Mouse (Mus musculus) testis, adult 2 months (tissue): ENCODE measurements around the gene Mbnl2. TPM values are rescaled to one million over a fixed set of nuclear protein-coding genes. Genes with fewer than 3 reads are reported as not detected.

Source experiments
- H3K27ac ChIP-seq: fragments of 200-500 bp; 2 replicates; pipeline ENCODE4 v1.5.1; 2012; ENCODE audit warnings: low read depth, low read length; ENCODE audit not compliant: control insufficient read depth, insufficient read depth
- H3K27me3 ChIP-seq: fragments of 200-500 bp; 2 replicates; pipeline ENCODE4 v1.6.1; 2012; ENCODE audit warnings: mild to moderate bottlenecking, low read length, moderate library complexity; ENCODE audit not compliant: control insufficient read depth, insufficient read depth
- H3K36me3 ChIP-seq: fragments of 200-500 bp; 2 replicates; pipeline ENCODE4 v1.6.1; 2012; ENCODE audit warnings: mild to moderate bottlenecking, low read length; ENCODE audit not compliant: control insufficient read depth, insufficient read depth
- H3K4me1 ChIP-seq: fragments of 200-500 bp; 2 replicates; pipeline ENCODE4 v1.6.1; 2012; ENCODE audit warnings: low read length; ENCODE audit not compliant: control insufficient read depth, insufficient read depth
- H3K4me3 ChIP-seq: fragments of 200-500 bp; 2 replicates; pipeline ENCODE4 v1.5.1; 2012; ENCODE audit warnings: low read depth, mild to moderate bottlenecking, low read length, moderate library complexity, mixed read lengths; ENCODE audit not compliant: control insufficient read depth
- CTCF ChIP-seq: fragments of 200-500 bp; IDR thresholded peaks from 2 replicates; pipeline ENCODE4 v1.5.1; 2012; ENCODE audit warnings: low read depth, mild to moderate bottlenecking, inconsistent platforms, low read length, moderate library complexity; ENCODE audit not compliant: control insufficient read depth, insufficient read depth, insufficient replicate concordance
- POLR2A ChIP-seq: fragments of 200-500 bp; IDR thresholded peaks from 2 replicates; pipeline ENCODE4 v1.6.1; 2012; ENCODE audit warnings: low read depth, mild to moderate bottlenecking, inconsistent platforms, low read length, moderate library complexity; ENCODE audit not compliant: control insufficient read depth
- polyA plus RNA-seq: library from polyadenylated mRNA; depleted of rRNA; stranded (reverse); fragments of >200 nt; gene quantifications from 2 replicates; pipeline ENCODE4 v1.2.3, GENCODE M21; 2012

The Mbnl2 gene
- polyA plus RNA-seq, 1 experiment, result 14.7 TPM

DNA sequence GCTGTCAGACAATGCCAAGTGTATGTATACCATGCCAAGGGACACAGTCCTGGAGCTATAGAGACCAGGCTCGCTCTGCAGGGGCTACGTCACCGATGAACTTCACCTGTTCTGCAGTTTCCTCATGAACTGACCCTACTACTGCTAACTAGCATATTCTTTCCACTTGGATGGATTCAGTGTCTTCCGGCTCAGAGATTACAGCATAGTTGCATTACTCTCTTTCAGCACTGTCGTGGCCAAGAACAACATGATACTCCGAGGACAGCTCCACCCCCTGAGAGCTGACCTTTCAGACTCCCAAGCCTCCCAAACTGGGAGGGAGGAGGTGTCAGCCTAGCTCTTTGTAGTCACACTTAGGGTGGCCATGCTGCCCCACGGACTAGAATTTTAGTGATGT lies 60.9 kb downstream of the Mbnl2 start:
- Histone ChIP-seq H3K27ac (peak overlapping the region; percentile 37), H3K36me3 (no peaks in the 10 kb centered on the region), H3K4me3 (no peak overlapping the region), H3K27me3 (no peaks in the 10 kb centered on the region), H3K4me1 (peaks cover 6% of the 10 kb centered on the region)
- TF ChIP-seq CTCF (no peak), POLR2A (no peak)

DNA sequence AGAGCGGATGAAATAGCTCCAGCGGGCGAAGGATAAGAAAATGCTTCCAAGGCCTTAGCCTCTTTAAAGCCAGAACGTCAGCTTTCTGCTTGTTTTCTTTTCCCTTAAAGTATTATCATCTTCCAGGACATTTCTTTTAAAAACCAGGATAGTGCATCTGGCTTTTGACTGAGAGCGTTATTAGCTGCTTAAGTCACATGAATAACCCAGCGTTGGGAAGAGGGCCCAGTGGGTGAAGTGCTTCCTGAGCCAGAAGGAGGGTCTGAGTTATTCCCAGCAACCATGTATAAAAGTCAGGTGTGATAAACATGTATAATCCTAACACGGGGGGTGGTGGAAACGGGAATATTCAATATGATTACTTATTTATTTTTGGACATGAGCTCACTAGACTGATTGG lies 61.4 kb downstream of the Mbnl2 start:
- 0 out of 2 replicates have a peak overlapping the region, but pooled peaks have one; percentile 37 for H3K27ac ChIP-seq

DNA sequence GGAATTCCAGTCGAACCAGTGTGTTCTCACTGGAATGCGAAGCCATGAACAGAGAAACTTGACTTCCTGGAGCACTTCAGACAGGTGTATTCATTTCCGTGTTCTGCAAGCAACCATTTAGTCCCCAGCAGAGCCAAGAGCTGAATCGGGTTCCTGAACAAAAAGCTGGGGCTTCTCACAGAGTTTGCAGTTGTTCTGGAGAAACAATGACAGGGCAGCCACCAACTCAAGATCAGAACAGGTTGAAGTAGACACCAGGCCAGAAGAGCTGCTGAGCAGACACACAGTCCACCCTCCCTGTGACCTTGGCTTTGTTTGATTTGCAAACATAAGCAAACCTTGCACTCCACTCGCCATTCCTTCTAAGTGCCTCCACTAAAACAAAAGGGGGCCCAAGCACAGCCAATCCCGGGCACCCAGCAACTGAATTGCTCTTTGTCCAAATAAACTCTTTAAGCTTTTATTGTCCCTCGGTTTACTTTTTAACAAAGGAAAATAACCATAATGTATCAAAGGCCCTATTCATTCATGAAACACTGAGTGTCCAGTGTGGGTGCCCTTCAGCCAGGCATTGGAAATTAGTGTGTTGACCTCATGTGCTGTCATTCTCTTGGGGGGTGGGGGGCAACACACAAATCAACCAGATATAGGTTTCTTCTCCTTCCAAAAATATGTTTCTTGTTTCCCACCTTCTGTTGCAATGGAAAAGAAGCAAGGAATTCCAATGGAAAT lies 62.4 kb downstream of the Mbnl2 start:
- no peaks in the 10 kb centered on the region for H3K27me3 ChIP-seq
- no peak for TF ChIP-seq CTCF
- TF ChIP-seq POLR2A, result no peak

More for the DNA sequence above, 61.4 kb downstream of the Mbnl2 start:
- peaks cover 6% of the 10 kb centered on the region for H3K4me1 ChIP-seq
- H3K36me3 ChIP-seq, result no peaks in the 10 kb centered on the region
- H3K27me3 ChIP-seq, result no peaks in the 10 kb centered on the region
- H3K4me3 ChIP-seq, result no peak overlapping the region
- no peak for TF ChIP-seq POLR2A
- no peak for TF ChIP-seq CTCF

DNA sequence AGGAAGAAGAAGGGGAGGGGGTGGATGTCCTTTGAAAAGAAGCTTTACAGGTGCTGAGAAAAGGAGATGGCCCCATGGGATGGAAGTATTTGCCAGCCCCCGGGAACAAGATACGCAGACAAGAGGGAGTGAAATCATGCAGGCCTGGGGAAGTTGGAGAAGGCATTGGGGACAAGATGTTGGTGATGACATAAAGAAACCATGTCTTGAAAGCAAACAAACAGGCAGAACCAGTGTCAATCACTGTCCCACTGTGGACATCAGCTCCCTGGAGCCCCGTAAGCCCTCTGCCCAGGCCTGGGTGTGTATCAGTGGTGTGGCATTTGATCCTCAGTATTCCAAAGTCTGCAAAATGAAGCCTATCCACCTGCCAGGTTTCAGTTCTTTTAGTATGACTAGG lies 63.2 kb downstream of the Mbnl2 start:
- no peak for TF ChIP-seq POLR2A
- no peak for TF ChIP-seq CTCF
- no peaks in the 10 kb centered on the region for H3K27me3 ChIP-seq
- peaks cover 5% of the 10 kb centered on the region for H3K4me1 ChIP-seq
- no peaks in the 10 kb centered on the region for H3K36me3 ChIP-seq
- no peak overlapping the region for H3K27ac ChIP-seq
- H3K4me3 ChIP-seq, result no peak overlapping the region

More for the DNA sequence above, 62.4 kb downstream of the Mbnl2 start:
- Histone ChIP-seq H3K4me1 (peaks cover 6% of the 10 kb centered on the region), H3K4me3 (no peak overlapping the region), H3K36me3 (no peaks in the 10 kb centered on the region), H3K27ac (peak overlapping the region; percentile 19; the same call in 1 of the 2 replicates)

DNA sequence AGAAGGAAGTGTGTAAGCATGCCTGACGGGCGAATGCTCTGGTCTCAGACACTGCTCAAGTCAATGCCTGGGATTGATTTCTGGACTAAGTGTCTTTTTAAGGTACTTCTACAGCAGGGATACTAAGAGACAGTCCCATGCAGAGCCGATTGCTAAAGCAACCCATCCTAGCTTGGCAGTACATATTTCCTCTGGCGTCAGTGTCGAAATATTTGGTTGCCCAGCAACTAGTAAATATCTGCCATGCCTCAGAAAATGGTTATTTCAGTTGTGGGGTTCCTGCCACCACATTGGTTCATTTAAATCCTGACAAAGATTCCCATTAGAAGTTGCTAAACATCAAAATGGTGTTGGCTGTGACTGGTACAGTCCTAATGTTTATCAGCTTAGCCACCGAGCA lies 66.4 kb downstream of the Mbnl2 start:
- TF ChIP-seq POLR2A, result no peak
- TF ChIP-seq CTCF, result no peak

DNA sequence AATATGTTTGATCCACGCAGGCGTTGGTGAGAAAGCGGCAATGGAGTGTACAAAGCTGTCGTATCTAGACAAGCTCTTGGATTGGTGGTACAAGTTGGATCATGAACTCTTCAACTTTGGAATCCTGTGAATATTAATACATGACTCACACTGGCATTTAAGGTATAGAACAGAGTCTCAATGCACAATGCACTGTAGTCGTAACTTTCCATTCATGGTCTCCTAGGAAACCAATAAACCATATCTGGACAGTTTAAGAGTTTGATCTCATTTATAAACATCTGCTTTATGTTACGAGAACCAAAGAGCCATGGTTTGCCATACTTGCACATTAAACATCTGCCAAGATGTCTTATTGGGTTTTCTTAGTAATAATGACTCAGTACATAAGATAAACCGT lies 66.9 kb downstream of the Mbnl2 start:
- Histone ChIP-seq H3K27me3 (no peaks in the 10 kb centered on the region), H3K27ac (no peak overlapping the region), H3K4me3 (no peak overlapping the region), H3K4me1 (peaks cover 3% of the 10 kb centered on the region), H3K36me3 (no peaks in the 10 kb centered on the region)
- TF ChIP-seq POLR2A (no peak), CTCF (no peak)

More for the DNA sequence above, 66.4 kb downstream of the Mbnl2 start:
- no peak overlapping the region for H3K4me3 ChIP-seq
- no peaks in the 10 kb centered on the region for H3K27me3 ChIP-seq
- H3K4me1 ChIP-seq, result peaks cover 3% of the 10 kb centered on the region
- H3K27ac ChIP-seq, result no peak overlapping the region
- no peaks in the 10 kb centered on the region for H3K36me3 ChIP-seq

DNA sequence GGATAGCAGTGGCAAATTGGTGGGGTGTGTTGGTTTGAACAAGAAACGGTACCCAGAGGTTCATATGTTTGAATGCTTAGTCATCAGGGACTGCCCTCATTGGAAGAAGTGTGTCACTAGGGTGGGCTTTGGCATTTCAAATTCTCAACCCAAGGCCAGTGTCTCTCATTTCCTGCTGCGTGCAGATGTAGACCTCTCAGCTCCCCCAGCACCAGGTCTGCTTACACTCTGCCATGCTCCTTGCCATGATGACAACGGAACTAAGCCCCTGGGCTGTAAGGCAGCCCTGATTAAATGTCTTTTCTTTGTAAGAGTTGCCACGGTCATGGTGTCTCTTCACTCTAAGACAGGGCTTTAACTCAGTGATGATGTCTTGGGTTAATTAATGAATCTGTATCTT lies 69.2 kb downstream of the Mbnl2 start:
- Histone ChIP-seq H3K36me3 (no peaks in the 10 kb centered on the region), H3K4me3 (no peak overlapping the region), H3K27me3 (no peaks in the 10 kb centered on the region), H3K4me1 (no peaks in the 10 kb centered on the region), H3K27ac (no peak overlapping the region)
- TF ChIP-seq POLR2A (no peak), CTCF (no peak)
